Mouse (Mus musculus): ENCODE results near the gene Sucla2. TPM values are rescaled to one million over a fixed set of nuclear protein-coding genes. Genes with fewer than 3 reads are reported as not detected.
"Not testable (repeated sequence)": the region's sequence is repeated elsewhere in the genome, so short reads cannot be mapped to it uniquely, and the experiment has no call there.

Sucla2 gene
- polyA plus RNA-seq, 1 experiment: 91.0 TPM

DNA sequence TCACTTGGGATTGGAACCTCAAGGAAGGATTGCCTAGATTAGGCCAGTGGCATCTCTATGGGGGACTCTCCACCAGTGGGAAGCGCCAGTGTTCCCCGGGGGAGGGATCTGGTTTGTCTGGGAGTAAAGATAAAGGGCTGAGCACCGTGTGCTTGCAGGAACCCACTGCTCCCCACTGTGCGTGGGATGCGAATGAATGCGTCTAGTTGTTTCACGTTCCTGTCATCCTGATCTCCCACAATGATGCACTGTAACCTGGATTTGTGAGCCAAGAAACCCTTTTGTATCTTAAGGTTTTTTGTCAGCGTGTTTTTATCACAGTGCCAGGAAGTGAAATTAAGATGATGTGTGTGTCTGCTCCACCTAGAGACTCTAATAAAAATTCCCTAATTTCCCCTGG lies 25.6 kb downstream of the Sucla2 start:
- no peak overlapping the region for H3K9ac ChIP-seq (ENCODE audit: low read depth, poor library complexity, severe bottlenecking)
- TF ChIP-seq EP300 (IDR thresholded peaks at IDR 0.05; ENCODE audit: insufficient read depth, low read depth, low read length): no peak
- TF ChIP-seq CTCF (IDR thresholded peaks at IDR 0.05; ENCODE audit: low read depth, low read length): no peak
- no peak for TF ChIP-seq POLR2A (IDR thresholded peaks at IDR 0.05; ENCODE audit: insufficient read depth, low read length)
- peaks cover 2% of the 10 kb centered on the region for H3K4me1 ChIP-seq (ENCODE audit: control insufficient read depth, insufficient read depth, low read length)
- H3K27me3 ChIP-seq (ENCODE audit: control insufficient read depth, insufficient read depth, low read length, poor library complexity, severe bottlenecking): no peaks in the 10 kb centered on the region
- no peaks in the 10 kb centered on the region for H3K36me3 ChIP-seq (ENCODE audit: control insufficient read depth, insufficient read depth, low read length, poor library complexity, severe bottlenecking)
- H3K27ac ChIP-seq (ENCODE audit: insufficient read depth, low read length): no peak overlapping the region
- H3K9me3 ChIP-seq (replicated peaks; ENCODE audit: control insufficient read depth, insufficient read depth, low read length, poor library complexity, severe bottlenecking): no peaks in the 10 kb centered on the region
- H3K4me3 ChIP-seq (ENCODE audit: low read depth, low read length): no peak overlapping the region

GRCm38 (mm10) chr14:73551164-73551563 lies 26.0 kb downstream of the Sucla2 start:
- H3K4me3 ChIP-seq (ENCODE audit: low read depth, low read length): no peak overlapping the region
- H3K9me3 ChIP-seq (replicated peaks; ENCODE audit: control insufficient read depth, insufficient read depth, low read length, poor library complexity, severe bottlenecking): no peaks in the 10 kb centered on the region
- no peak overlapping the region for H3K9ac ChIP-seq (ENCODE audit: low read depth, poor library complexity, severe bottlenecking)
- H3K4me1 ChIP-seq (ENCODE audit: control insufficient read depth, insufficient read depth, low read length): peaks cover 2% of the 10 kb centered on the region
- H3K27me3 ChIP-seq (ENCODE audit: control insufficient read depth, insufficient read depth, low read length, poor library complexity, severe bottlenecking): no peaks in the 10 kb centered on the region
- H3K36me3 ChIP-seq (ENCODE audit: control insufficient read depth, insufficient read depth, low read length, poor library complexity, severe bottlenecking): no peaks in the 10 kb centered on the region
- H3K27ac ChIP-seq (ENCODE audit: insufficient read depth, low read length): no peak overlapping the region
- TF ChIP-seq EP300 (IDR thresholded peaks at IDR 0.05; ENCODE audit: insufficient read depth, low read depth, low read length) (no peak), CTCF (IDR thresholded peaks at IDR 0.05; ENCODE audit: low read depth, low read length) (no peak), POLR2A (IDR thresholded peaks at IDR 0.05; ENCODE audit: insufficient read depth, low read length) (no peak)

- Histone ChIP-seq H3K4me3 (ENCODE audit: low read depth, low read length) (peak overlapping the region; percentile 93), H3K4me1 (ENCODE audit: control insufficient read depth, insufficient read depth, low read length) (peaks cover 2% of the 10 kb centered on the region), H3K27me3 (ENCODE audit: control insufficient read depth, insufficient read depth, low read length, poor library complexity, severe bottlenecking) (no peaks in the 10 kb centered on the region), H3K9me3 (replicated peaks; ENCODE audit: control insufficient read depth, insufficient read depth, low read length, poor library complexity, severe bottlenecking) (no peaks in the 10 kb centered on the region), H3K9ac (ENCODE audit: low read depth, poor library complexity, severe bottlenecking) (peak overlapping the region; percentile 91), H3K36me3 (ENCODE audit: control insufficient read depth, insufficient read depth, low read length, poor library complexity, severe bottlenecking) (no peaks in the 10 kb centered on the region), H3K27ac (ENCODE audit: insufficient read depth, low read length) (no peak overlapping the region)
- TF ChIP-seq CTCF (IDR thresholded peaks at IDR 0.05; ENCODE audit: low read depth, low read length): no peak
- peak; percentile 28; the same call in 1 of the 2 replicates for TF ChIP-seq EP300 (IDR thresholded peaks at IDR 0.05; ENCODE audit: insufficient read depth, low read depth, low read length)
- TF ChIP-seq POLR2A (IDR thresholded peaks at IDR 0.05; ENCODE audit: insufficient read depth, low read length): no peak
Observed at GRCm38 (mm10) chr14:73552341-73553121, 27.4 kb downstream of the Sucla2 start.

DNA sequence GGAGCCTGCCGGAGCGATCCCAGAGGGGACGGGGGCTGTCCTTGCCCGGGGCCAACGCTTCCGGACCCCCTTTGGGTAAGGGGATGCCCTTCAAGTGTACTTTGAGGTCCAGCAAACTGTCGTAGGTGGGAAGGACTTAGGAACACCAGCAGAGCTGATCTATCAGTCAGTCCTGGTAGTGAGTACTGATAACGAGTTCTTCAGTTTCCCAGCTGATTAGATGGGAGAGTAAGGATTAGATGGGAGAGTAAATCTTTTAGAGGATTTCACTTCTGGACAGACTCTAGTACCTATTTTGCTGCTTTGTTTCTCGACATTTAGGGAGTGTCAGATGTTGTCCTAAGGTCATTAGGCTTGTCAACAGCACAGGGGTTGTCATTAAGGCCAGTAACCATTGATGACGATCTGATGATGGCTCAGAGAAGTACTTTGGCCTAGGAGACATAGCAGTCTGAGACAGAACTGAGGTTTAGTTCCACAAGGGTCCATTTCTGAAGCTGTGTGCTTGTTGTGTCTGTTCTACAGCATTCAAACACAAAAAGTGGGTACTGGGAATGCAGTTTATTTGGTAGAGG lies 28.1 kb downstream of the Sucla2 start:
- H3K9me3 ChIP-seq (replicated peaks; ENCODE audit: control insufficient read depth, insufficient read depth, low read length, poor library complexity, severe bottlenecking): no peaks in the 10 kb centered on the region
- H3K27me3 ChIP-seq (ENCODE audit: control insufficient read depth, insufficient read depth, low read length, poor library complexity, severe bottlenecking): no peaks in the 10 kb centered on the region
- no peaks in the 10 kb centered on the region for H3K36me3 ChIP-seq (ENCODE audit: control insufficient read depth, insufficient read depth, low read length, poor library complexity, severe bottlenecking)
- H3K27ac ChIP-seq (ENCODE audit: insufficient read depth, low read length): no peak overlapping the region
- H3K9ac ChIP-seq (ENCODE audit: low read depth, poor library complexity, severe bottlenecking): peak overlapping the region; percentile 91
- peak overlapping the region; percentile 93 for H3K4me3 ChIP-seq (ENCODE audit: low read depth, low read length)
- H3K4me1 ChIP-seq (ENCODE audit: control insufficient read depth, insufficient read depth, low read length): peaks cover 2% of the 10 kb centered on the region
- no peak for TF ChIP-seq POLR2A (IDR thresholded peaks at IDR 0.05; ENCODE audit: insufficient read depth, low read length)
- no peak for TF ChIP-seq EP300 (IDR thresholded peaks at IDR 0.05; ENCODE audit: insufficient read depth, low read depth, low read length)
- no peak for TF ChIP-seq CTCF (IDR thresholded peaks at IDR 0.05; ENCODE audit: low read depth, low read length)

GRCm38 (mm10) chr14:73569831-73570230 lies 44.7 kb downstream of the Sucla2 start:
- not testable (repeated sequence) for H3K36me3 ChIP-seq (ENCODE audit: control insufficient read depth, insufficient read depth, low read length, poor library complexity, severe bottlenecking); H3K27ac ChIP-seq (ENCODE audit: insufficient read depth, low read length); H3K4me1 ChIP-seq (ENCODE audit: control insufficient read depth, insufficient read depth, low read length); H3K9ac ChIP-seq (ENCODE audit: low read depth, poor library complexity, severe bottlenecking); H3K9me3 ChIP-seq (replicated peaks; ENCODE audit: control insufficient read depth, insufficient read depth, low read length, poor library complexity, severe bottlenecking); H3K4me3 ChIP-seq (ENCODE audit: low read depth, low read length); H3K27me3 ChIP-seq (ENCODE audit: control insufficient read depth, insufficient read depth, low read length, poor library complexity, severe bottlenecking)

DNA sequence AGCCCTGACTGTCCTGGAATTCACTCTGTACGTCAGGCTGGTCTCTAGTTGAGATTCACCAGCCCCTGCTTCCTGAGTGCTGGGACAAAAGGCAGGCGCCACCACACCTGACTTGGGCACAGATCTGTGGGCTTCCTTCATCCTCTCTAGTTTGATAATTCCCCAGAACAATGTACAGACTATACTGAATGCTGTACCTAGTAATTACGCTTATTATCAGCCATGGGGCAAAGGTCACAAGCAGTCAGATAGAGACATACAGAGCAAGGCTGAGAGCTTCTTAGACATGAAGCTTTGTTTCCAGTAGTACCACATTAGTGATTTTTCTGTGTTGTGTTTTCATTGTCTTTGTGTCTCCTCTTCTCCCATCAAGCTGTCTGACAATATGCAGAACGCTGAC lies 46.0 kb downstream of the Sucla2 start:
- no peak for TF ChIP-seq POLR2A (IDR thresholded peaks at IDR 0.05; ENCODE audit: insufficient read depth, low read length)
- H3K9me3 ChIP-seq (replicated peaks; ENCODE audit: control insufficient read depth, insufficient read depth, low read length, poor library complexity, severe bottlenecking): peaks cover 15% of the 10 kb centered on the region
- no peak overlapping the region for H3K9ac ChIP-seq (ENCODE audit: low read depth, poor library complexity, severe bottlenecking)
- H3K27me3 ChIP-seq (ENCODE audit: control insufficient read depth, insufficient read depth, low read length, poor library complexity, severe bottlenecking): no peaks in the 10 kb centered on the region
- peaks cover 1% of the 10 kb centered on the region; the same call in 1 of the 2 replicates for H3K36me3 ChIP-seq (ENCODE audit: control insufficient read depth, insufficient read depth, low read length, poor library complexity, severe bottlenecking)
- no peak overlapping the region for H3K4me3 ChIP-seq (ENCODE audit: low read depth, low read length)
- no peak overlapping the region for H3K27ac ChIP-seq (ENCODE audit: insufficient read depth, low read length)
- no peaks in the 10 kb centered on the region for H3K4me1 ChIP-seq (ENCODE audit: control insufficient read depth, insufficient read depth, low read length)
